Mouse (Mus musculus) heart, adult 9 months (tissue): Measurements from ENCODE around the gene Kif1a.
"Not testable (repeated sequence)": the region's sequence is repeated elsewhere in the genome, so short reads cannot be mapped to it uniquely, and the experiment has no call there.

Experiments used
- DNase-seq, 2 experiments: peaks; one replicate each; pipeline ENCODE4 v3.0.0; 2022; ENCODE audit warnings: low spot score in 2 of 2

Gene Kif1a

GRCm38 (mm10) chr1:92971879-92972795, 129.6 kb downstream of the Kif1a start:
- DNase-seq: no peak

- DNase-seq: not testable (repeated sequence)
These were observed 131.0 kb downstream of the Kif1a start for GRCm38 (mm10) chr1:92970791-92971190.
